Mouse (Mus musculus) heart, embryonic 16.5 days (tissue): Measurements from ENCODE around the gene Tmem179. TPM values are rescaled to one million over a fixed set of nuclear protein-coding genes. Genes with fewer than 3 reads are reported as not detected.

Experiments used
- ATAC-seq: fragments of 200-750 bp; cut with Nextera tagmentation; replicated peaks from 2 replicates; pipeline ENCODE4 v1.8.0; 2017; ENCODE audit warnings: moderate number of reproducible peaks; ENCODE audit not compliant: insufficient read depth, low FRiP score; ENCODE audit errors: extremely low read depth
- H3K27ac ChIP-seq: fragments of 300-500 bp; sonication (generic); 2 replicates; pipeline ENCODE4 v1.5.1; 2014; ENCODE audit warnings: mild to moderate bottlenecking, low read length, control low read depth, moderate library complexity
- H3K27me3 ChIP-seq: fragments of 300-500 bp; sonication (generic); 2 replicates; pipeline ENCODE4 v1.6.1; 2014; ENCODE audit warnings: low read length, mixed read lengths; ENCODE audit not compliant: control insufficient read depth, insufficient read depth
- H3K36me3 ChIP-seq: fragments of 300-500 bp; sonication (generic); 2 replicates; pipeline ENCODE4 v1.6.1; 2014; ENCODE audit not compliant: control insufficient read depth, insufficient read depth
- H3K4me1 ChIP-seq: fragments of 300-500 bp; sonication (generic); 2 replicates; pipeline ENCODE4 v1.6.1; 2014; ENCODE audit warnings: low read length, mixed read lengths; ENCODE audit not compliant: control insufficient read depth, insufficient read depth
- H3K4me2 ChIP-seq: fragments of 300-500 bp; sonication (generic); 2 replicates; pipeline ENCODE4 v1.6.1; 2014; ENCODE audit warnings: low read depth, mild to moderate bottlenecking, control low read depth, low read length
- H3K4me3 ChIP-seq: fragments of 300-500 bp; sonication (generic); 2 replicates; pipeline ENCODE4 v1.5.1; 2014; ENCODE audit warnings: mild to moderate bottlenecking, control low read depth, low read length
- H3K9ac ChIP-seq: fragments of 300-500 bp; sonication (generic); 2 replicates; pipeline ENCODE4 v1.6.1; 2014; ENCODE audit warnings: low read length, control low read depth
- H3K9me3 ChIP-seq: fragments of 300-500 bp; sonication (generic); replicated peaks from 2 replicates; pipeline ENCODE4 v1.6.1; 2016; ENCODE audit warnings: low read length; ENCODE audit not compliant: control insufficient read depth
- WGBS: fragments of 180-500 bp; shearing (Covaris S2); extraction: QIAGEN DNeasy Blood & Tissue Kit; methylation state at CpG from one replicate; pipeline ENCODE4 v1.1.7; 2014; 5-methylcytosine and 5-hydroxymethylcytosine counted together
- polyA plus RNA-seq: library from polyadenylated mRNA; unstranded; fragments of >200 nt; fragmentation: Nextera tagmentation; extraction: Ambion mirVana; gene quantifications from 2 replicates; pipeline ENCODE4 v1.2.1, GENCODE M21; 2015

The Tmem179 gene
- polyA plus RNA-seq, 1 experiment from 2014 or later: 0.22 TPM

- ATAC-seq: no peak
- Histone ChIP-seq H3K4me1 (peaks cover 4% of the 10 kb centered on the region; the same call in 1 of the 2 replicates), H3K27me3 (no peaks in the 10 kb centered on the region), H3K4me2 (no peak overlapping the region), H3K9ac (no peak overlapping the region), H3K4me3 (no peak overlapping the region), H3K9me3 (no peaks in the 10 kb centered on the region), H3K27ac (no peak overlapping the region), H3K36me3 (no peaks in the 10 kb centered on the region)
- WGBS: 52% methylated on average over 8 of the region's 8 CpGs
Measured at GRCm38 (mm10) chr12:112541483-112542091, 25.0 kb upstream of the Tmem179 start.

- H3K9ac ChIP-seq: no peak overlapping the region
- H3K27me3 ChIP-seq: no peaks in the 10 kb centered on the region
- H3K4me1 ChIP-seq: peaks cover 4% of the 10 kb centered on the region; the same call in 1 of the 2 replicates
- no peak for ATAC-seq
- H3K9me3 ChIP-seq: no peaks in the 10 kb centered on the region
- 91% methylated on average over 12 of the region's 12 CpGs for WGBS
- H3K4me3 ChIP-seq: no peak overlapping the region
- no peak overlapping the region for H3K27ac ChIP-seq
- H3K36me3 ChIP-seq: no peaks in the 10 kb centered on the region
- H3K4me2 ChIP-seq: no peak overlapping the region
Measured at GRCm38 (mm10) chr12:112540321-112540720, 23.8 kb upstream of the Tmem179 start.

GRCm38 (mm10) chr12:112539466-112539965, 23.0 kb upstream of the Tmem179 start:
- H3K27me3 ChIP-seq: no peaks in the 10 kb centered on the region; the same call in 1 of the 2 replicates
- no peak overlapping the region for H3K4me3 ChIP-seq
- no peak for ATAC-seq

DNA sequence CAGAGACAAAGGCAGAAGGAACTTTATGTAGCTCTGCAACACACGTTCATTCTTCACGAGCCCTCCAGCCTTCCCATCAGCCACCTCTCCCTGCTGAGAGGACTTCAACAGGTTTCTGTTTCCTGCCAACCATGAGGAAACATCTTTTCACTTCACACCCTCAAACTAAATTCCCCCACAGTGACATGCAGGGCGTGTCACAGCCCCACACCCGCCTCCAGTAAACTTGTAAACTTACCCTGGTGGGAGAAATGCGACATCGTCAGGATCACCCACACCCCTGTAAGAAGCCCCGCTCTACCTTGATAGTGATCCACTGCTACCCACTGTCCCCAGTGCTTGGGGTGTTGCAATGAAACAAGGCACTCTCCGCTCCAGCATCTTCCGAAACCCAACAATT, 21.8 kb upstream of the Tmem179 start:
- Histone ChIP-seq H3K27me3 (peaks cover 3% of the 10 kb centered on the region), H3K4me3 (no peak overlapping the region), H3K9me3 (no peaks in the 10 kb centered on the region), H3K9ac (no peak overlapping the region), H3K27ac (no peak overlapping the region), H3K36me3 (no peaks in the 10 kb centered on the region), H3K4me1 (0 out of 2 replicates have a peak, but pooled peaks cover 4% of the 10 kb centered on the region), H3K4me2 (no peak overlapping the region)
- no peak for ATAC-seq
- WGBS: 72% methylated on average over 9 of the region's 9 CpGs

More at GRCm38 (mm10) chr12:112539466-112539965, 23.0 kb upstream of the Tmem179 start:
- Histone ChIP-seq H3K36me3 (no peaks in the 10 kb centered on the region), H3K4me2 (no peak overlapping the region), H3K9me3 (no peaks in the 10 kb centered on the region), H3K9ac (no peak overlapping the region), H3K27ac (no peak overlapping the region), H3K4me1 (0 out of 2 replicates have a peak, but pooled peaks cover 4% of the 10 kb centered on the region)
- 88% methylated on average over 7 of the region's 7 CpGs for WGBS

DNA sequence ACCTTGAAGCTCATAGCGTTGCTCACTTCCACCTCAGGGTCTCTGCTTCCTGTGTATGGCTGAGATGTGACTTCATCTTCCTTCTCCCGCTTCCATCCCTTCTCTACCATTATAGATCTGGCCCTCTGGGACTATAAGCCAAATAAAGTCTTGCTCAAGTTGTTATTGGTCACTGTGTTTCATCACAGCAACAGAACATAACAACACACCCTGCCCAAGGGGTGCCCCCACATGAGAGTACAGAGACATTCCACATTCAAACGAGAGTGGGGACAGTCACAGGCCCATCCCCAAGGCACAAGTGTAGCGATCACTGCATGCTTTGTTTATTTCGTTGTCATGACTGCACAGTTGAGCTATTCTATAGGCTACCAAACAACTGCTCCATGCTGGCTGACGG, 20.7 kb upstream of the Tmem179 start:
- Histone ChIP-seq H3K27me3 (peaks cover 3% of the 10 kb centered on the region), H3K36me3 (no peaks in the 10 kb centered on the region), H3K4me2 (no peak overlapping the region), H3K9me3 (no peaks in the 10 kb centered on the region), H3K4me3 (no peak overlapping the region), H3K27ac (no peak overlapping the region), H3K9ac (no peak overlapping the region), H3K4me1 (0 out of 2 replicates have a peak, but pooled peaks cover 4% of the 10 kb centered on the region)
- ATAC-seq: no peak
- WGBS: 75% methylated on average over 6 of the region's 6 CpGs

DNA sequence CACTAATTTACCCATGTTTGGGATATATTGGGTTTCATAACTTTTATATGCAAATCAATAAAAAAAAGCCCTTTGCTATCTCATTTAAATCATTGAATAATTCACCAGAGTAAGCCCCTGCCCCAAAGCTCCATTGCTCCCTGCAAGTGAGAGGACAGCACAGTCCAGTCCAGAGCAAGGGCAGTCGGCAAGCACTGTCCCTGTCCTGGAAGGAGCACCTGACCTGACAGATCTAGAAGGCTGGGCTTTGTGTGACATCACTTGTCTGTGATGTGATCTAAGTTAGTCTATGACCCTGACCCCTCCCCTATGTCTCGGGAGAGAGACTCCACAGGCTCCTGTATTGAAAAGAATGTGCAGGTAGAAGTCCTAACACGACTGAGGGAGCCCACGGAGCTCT, 17.2 kb upstream of the Tmem179 start:
- Histone ChIP-seq H3K9ac (no peak overlapping the region), H3K4me1 (no peaks in the 10 kb centered on the region), H3K27ac (no peak overlapping the region), H3K36me3 (no peaks in the 10 kb centered on the region), H3K9me3 (no peaks in the 10 kb centered on the region), H3K4me2 (no peak overlapping the region), H3K27me3 (peaks cover 3% of the 10 kb centered on the region), H3K4me3 (no peak overlapping the region)
- 69% methylated on average over 4 of the region's 4 CpGs for WGBS
- no peak for ATAC-seq

DNA sequence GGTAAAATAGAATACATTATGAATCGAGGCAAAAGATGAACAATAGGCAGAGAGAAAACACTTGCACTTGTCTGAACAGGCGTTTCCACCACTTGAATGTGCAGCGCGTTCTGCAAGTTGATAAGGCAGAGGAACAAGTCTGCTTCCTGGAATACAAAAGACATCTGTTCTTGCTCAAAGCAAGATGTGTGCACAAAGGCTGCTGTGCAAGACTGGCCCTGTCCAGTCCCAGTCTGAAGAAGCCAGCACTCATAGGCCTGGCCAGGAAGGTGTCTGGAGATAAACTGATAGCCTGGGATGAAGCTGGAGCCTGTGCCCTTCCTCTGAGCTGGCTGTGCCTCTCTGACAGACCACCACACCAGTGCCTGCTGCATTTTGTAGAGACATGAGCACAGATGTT, 1.6 kb upstream of the Tmem179 start:
- peaks cover 18% of the 10 kb centered on the region for H3K4me1 ChIP-seq
- H3K36me3 ChIP-seq: no peaks in the 10 kb centered on the region
- H3K9me3 ChIP-seq: no peaks in the 10 kb centered on the region
- peak; percentile 72 for ATAC-seq
- no peak overlapping the region for H3K4me2 ChIP-seq
- H3K27ac ChIP-seq: peak overlapping the region; percentile 69
- 9% methylated on average over 4 of the region's 4 CpGs for WGBS
- no peak overlapping the region for H3K4me3 ChIP-seq
- no peak overlapping the region for H3K9ac ChIP-seq
- H3K27me3 ChIP-seq: no peaks in the 10 kb centered on the region; the same call in 1 of the 2 replicates

- H3K4me1 ChIP-seq: peaks cover 23% of the 10 kb centered on the region
- ATAC-seq: no peak
- H3K27me3 ChIP-seq: peaks cover 24% of the 10 kb centered on the region
- H3K4me3 ChIP-seq: no peak overlapping the region
- H3K9ac ChIP-seq: no peak overlapping the region
- no peaks in the 10 kb centered on the region for H3K36me3 ChIP-seq
- no peaks in the 10 kb centered on the region for H3K9me3 ChIP-seq
- 50% methylated on average over 3 of the region's 3 CpGs for WGBS
- H3K4me2 ChIP-seq: no peak overlapping the region
- H3K27ac ChIP-seq: no peak overlapping the region
Measured at GRCm38 (mm10) chr12:112514897-112515296, 1.6 kb downstream of the Tmem179 start.

DNA sequence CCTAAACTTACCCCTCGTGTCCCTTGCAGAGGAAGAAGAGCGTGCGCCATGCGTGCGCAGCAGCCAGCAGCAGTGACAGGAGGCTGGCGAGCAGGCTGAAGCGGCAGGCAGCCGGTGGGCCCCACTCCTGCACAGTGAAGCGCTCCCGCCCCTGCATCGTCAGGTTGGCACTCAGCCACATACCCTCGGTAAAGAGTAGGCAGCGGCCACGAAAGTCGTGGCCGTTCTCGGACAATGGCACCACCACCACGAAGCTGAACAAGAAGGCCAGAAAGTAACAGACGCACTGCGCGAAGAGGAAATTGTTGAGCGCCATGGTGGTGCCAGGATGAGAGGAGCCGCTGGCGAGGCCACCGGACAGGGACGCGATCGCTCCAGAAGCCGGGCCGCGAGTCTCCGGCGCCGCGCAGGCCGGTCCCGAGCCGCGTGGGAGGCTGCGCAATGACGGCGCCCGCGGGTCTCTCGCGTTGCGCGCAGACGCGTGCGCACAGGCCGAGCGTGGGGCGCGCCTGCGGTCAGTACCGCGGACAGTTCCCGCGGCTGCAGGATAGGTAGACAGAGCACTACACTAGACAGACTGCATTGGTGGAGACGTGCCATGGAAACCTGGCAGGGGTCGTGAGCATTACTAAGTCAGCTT, 5.7 kb downstream of the Tmem179 start:
- no peak overlapping the region for H3K9ac ChIP-seq
- ATAC-seq: no peak; the same call in 1 of the 2 replicates
- H3K36me3 ChIP-seq: no peaks in the 10 kb centered on the region
- peaks cover 4% of the 10 kb centered on the region; the same call in 1 of the 2 replicates for H3K4me1 ChIP-seq
- 1% methylated on average over 62 of the region's 62 CpGs for WGBS
- peak overlapping the region; percentile 41 for H3K4me3 ChIP-seq
- peaks cover 34% of the 10 kb centered on the region for H3K27me3 ChIP-seq
- H3K4me2 ChIP-seq: peak overlapping the region; percentile 62
- no peaks in the 10 kb centered on the region for H3K9me3 ChIP-seq
- H3K27ac ChIP-seq: no peak overlapping the region
